Mouse (Mus musculus) neutrophil, adult 5-6 weeks (primary cell): ENCODE data around the gene Tbc1d32. TPM values are rescaled to one million over a fixed set of nuclear protein-coding genes. Genes with fewer than 3 reads are reported as not detected.

Experiments
- ATAC-seq: fragments of 151-379, 151-347 bp; 2 replicates; pipeline ENCODE4 v1.8.0; 2017; ENCODE audit warnings: mild to moderate bottlenecking, moderate TSS enrichment; ENCODE audit not compliant: insufficient number of reproducible peaks, poor library complexity, low FRiP score, severe bottlenecking; ENCODE audit errors: extremely low read depth
- total RNA-seq: library from RNA; stranded (forward); fragments of 200-1000 nt; gene quantifications from 2 replicates; pipeline ENCODE4 v1.2.3, GENCODE M21; 2017

Tbc1d32 gene
- total RNA-seq, 1 experiment from 2014 or later: 2.7 TPM

DNA sequence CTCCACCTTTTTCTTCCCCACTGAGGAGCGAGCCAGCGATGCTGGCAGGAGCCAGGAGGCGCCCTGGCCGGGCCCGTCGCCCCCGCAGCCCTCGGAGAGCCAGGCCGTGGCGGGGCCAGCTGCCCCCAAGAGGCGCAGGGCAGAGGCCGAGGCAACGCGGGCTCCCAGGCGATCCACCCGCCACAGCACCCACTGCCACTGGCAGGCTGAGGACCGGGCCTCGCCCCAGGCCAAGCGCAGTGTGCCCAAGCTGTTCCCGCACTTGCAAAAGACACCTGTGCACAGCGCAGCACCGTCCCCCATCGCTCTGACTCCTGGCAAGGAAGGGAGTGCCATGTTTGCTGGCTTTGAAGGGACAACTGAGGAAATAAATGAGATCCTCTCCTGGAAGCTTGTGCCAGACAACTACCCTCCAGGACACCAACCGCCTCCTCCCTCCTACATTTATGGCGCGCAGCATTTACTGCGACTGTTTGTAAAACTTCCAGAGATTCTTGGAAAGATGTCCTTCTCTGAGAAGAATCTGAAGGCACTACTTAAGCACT is 112.8 kb downstream of the Tbc1d32 start:
- ATAC-seq: no peak

DNA sequence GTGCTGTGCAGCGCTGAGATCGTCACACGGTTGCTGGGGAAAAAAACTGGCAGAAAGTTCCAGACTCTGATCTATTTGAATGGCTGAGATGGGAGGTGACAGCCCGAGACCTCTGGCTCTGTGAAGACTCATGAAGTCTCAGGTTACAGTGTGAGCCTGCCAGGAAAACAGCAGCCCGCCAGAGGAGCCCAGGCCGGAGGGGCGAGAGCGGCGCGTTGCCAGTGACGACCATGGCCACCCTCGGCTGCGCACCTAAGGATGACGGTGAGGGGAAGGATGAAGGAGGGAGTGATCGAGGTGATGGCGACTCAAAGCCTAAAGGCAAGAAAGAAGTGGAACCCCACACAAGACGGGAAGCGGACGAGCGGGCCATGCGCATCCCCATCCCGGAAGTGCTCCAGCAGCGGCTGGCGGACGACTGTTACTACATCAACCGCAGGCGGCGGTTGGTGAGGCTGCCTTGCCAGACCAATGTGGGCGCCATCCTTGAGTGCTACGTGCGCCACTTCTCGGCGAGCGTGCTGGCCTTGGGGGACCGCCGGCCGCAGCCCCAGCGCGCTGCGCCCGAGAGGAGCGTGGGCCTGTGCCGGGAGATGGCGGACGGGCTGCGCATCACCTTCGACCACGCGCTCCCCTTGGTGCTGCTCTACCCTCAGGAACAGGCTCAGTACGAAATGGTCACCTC is 113.4 kb downstream of the Tbc1d32 start:
- ATAC-seq: peak; percentile 48; the same call in 1 of the 2 replicates

DNA sequence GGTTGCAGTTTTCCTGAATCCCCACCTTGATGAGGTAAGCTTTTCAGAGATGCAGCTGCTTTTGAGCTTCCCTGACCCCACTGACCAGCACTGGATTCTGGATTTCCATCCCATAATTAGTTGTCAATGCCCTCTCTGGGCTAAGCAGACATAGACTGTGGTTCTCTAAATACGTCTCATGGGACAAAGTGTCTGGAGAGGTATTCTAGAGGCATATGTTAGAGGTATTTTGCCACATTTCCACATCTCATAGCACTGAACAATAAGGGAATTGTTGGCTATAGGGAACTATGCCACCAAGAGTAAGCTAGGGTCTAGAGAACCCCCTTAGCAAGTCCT is 121.5 kb downstream of the Tbc1d32 start:
- no peak for ATAC-seq

DNA sequence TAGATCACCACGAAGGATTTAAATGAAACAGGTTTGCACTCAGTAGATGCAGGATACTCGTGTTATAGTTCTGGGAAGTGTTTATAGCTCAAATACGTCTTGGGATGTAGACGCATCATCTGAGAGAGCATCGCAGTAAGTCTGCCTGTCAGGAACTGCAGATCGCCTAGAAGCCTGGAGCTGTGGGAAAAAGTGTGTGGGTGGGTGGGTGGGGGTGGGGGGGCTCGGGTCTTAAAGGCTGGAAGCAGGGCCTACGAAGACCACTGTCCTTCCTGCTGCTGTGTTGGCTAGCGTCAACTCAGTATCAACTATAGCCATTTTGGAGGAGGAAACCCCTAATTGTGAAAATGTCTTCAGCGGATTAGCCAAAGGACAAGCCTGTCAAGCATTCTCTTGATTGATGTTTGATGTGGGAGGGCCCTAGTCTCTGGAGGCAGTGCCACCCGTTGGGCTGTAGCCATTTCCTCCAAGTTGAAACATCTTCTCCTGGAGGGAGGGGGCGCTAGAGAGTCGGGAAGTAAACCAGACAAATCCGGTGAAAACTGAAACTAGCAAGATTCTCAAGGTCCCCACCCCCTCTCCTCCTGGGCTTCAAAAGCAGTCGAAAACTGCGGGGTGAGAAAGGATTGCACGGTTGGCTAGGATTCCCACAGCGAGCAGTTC is 122.0 kb downstream of the Tbc1d32 start, which contains the start of gene Msl3l2:
Gene Msl3l2 (plus strand): TSS at position 585 of the 663 bp plus-strand sequence.
- ATAC-seq: peak; percentile 74; the same call in 1 of the 2 replicates

DNA sequence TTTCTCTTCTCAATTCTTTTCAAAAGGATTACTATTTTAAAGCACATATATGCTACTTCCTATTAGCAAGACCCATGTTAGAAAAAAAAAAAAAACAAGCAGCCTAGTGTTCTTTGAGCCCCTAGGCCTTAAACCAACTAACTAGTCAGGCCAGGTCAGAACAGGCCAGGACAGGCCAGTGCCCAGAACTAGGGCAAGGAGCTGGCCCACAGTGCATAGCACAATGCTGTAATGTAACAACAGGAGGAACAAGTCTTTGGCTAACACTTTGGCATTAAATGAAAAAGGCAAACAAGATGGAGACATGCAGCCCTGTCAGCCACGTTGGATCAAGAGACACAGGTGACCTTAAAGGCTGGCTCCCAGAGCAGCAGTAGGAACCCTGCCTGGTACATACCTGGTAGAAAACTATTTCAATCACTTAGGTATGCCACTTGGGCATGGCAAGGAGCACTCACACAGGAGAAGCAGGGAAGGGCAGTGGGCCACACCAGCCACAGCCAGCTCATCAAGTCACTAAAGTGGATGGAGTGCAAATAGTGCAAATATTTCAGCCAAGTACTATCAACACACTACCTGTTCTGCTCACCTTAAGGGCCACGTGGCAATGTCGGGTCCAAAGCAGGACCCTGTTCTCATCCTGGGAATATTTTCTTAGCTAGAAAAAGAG is 128.7 kb downstream of the Tbc1d32 start:
- ATAC-seq: no peak

DNA sequence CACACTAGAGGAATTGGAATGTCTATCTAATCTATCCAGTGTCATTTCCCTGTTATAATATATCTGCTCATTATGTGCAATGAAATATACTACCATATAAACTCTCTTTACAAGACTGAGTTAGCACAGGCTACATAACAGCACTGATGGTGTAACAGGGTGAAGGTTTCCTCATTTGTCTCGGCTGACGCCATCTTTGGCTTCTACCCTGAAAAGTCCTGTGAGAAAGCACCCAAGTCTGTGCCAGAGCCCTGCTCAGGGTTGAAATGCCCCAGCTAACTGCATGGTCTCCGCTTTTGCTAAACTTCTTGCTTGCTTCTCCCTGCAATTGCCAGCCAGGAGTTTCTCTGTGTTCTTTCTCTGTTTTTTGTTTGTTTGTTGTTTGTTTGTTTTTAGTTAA is 129.4 kb downstream of the Tbc1d32 start:
- ATAC-seq: no peak

DNA sequence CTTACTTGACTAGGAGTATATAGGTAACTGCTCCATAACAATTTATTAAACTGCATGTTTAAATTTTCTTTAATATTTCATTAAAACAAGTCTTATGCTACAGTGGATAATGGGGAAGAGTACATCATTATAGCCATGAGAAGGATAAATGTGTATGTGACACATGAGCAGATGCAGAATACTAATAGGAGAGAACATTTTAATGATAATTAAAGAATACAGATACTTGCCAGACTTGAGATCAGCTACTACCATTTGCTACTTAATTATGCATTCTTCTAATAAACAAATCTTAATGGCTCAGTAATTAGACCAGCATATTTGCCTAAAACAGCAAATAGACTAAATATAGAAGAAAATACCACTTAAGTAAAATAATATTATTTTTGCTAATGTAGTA is 131.7 kb downstream of the Tbc1d32 start:
- no peak for ATAC-seq

DNA sequence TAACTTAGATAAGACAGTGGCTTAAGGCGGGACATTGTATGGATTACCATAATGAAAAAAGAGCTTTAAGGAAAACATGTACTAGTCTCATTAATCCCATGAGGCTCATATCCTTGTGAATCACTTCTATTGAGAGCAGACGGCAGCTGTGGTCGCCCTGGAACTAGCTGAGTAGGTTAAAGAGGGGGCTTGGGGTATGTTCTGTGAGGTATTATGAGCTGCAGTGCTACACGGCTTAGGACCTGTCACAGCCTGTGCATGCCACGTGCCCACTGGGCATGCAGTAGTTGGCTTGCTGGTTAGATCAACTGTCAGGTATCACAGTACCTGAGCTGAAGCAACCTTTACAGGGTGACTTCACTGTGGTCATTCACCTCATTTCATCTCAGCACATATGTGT is 133.9 kb downstream of the Tbc1d32 start:
- no peak for ATAC-seq

DNA sequence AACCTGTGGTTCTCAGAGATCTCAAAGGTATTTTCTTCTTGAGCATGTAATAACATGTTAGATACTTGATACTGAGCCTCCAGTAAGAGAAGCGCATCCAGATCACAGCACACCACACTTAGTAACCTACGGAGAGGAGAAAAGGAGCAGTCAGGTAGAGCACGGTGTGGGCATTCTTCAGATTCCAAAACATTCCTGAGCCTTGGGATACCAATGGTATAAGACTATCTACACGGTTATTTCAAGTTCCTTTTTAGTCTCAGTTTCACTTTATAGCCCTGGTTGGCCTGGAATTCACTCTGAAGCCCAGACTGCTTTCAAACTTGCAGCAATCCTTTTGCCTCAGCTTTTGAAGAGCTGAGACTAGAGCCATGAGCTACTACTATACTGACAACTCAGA is 138.8 kb downstream of the Tbc1d32 start:
- ATAC-seq: no peak

DNA sequence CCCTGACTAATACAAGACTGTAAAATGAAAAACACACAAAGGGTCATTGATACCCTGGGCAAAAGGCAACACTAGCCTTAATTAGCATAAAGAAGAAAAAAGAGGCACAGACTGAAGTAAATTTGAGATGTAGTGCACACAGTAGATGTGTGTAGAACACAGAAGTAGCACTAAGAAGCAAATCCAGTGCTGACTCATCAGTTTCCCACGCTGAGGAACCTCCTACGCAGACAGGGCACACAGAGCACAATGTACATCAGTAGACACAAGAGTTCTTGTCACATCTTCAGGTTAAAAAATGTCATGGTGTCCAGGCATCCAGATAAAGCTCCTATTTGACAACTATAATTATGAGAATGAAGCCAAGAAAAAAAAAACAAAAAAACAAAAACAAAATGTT is 165.7 kb downstream of the Tbc1d32 start:
- no peak for ATAC-seq

DNA sequence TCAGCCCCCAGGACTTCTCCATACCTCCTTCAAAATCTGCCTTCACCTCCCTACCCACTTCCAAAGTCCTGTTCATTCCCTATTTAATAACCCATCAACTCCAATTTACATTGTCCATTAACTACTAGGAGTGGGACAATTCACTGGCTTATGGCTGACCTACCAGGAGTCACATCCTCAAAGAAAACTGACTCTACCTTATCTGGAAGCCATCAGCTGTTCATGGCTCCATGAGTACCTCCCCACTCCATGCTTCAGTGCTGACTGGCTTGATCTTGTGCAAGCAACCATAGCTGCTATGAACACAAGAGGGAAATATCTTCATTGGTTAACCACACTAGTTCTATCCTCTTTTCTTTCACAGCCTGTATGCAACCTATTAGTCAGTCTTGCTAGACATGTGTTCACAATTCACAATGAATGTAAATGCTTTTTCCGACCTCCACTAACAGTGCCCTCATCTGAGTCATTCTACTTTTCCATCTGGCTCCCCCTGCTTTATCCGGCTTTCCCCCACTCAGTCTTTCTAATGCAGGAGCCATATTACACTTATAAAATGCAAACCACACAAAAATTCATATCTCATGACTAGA is 167.2 kb downstream of the Tbc1d32 start:
- no peak for ATAC-seq

DNA sequence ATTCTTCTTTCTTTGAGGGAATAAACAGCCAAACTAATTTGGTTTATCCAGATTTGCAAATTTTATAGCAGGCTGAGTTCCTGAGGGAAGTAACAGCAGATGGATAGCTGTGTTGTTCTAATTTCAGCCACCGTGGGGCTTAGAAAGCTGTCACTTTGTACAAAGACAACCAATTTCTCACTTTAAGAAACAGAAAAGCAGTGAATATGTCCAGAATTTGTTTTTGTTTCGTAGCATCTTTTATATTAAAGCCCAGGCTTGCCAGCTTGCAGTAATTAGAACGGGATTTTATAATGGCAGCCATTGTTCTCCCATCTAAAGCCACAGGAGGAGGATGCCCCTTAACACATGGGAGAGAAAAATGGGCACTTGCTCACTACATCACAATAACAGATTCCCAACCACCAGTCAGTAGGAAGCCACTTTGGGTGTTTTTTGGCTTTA is 169.5 kb downstream of the Tbc1d32 start:
- no peak for ATAC-seq

DNA sequence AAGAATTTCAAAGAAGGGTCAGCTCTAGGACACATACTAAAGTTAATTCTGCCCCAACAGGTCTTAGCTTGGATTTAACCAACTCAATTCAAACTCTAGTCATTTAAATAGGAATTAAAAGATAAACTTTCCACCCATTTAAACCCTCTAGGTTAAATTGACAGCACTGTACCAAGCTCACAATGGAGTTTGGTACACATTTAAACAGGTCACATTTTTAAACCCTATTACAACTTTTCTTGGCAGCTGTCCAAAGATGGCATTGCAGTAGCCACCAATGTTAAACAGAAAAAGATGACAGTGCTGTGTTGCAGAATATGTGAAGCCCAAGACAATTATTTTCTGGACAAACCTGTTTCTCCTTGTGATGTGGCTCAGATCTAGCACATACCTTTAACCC is 203.1 kb downstream of the Tbc1d32 start:
- ATAC-seq: no peak

DNA sequence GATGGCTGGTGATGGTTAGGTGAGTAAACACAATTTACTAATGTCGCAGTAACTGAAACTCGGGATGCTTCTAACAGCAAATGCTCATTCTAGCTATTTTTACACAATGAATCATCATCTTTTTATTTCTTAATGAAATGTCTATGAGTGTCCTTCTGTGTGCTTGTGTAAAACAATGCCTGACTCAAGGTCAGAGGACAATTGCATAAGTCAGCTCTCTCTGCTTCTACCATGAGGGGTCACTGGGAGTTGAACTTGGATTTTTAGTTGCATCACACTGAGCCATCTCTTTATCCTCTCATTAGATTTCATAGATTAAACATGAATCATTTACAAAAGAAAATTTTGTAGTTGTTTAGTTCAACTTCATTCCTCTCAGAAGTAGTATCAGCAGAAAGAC is 203.9 kb downstream of the Tbc1d32 start:
- ATAC-seq: no peak

DNA sequence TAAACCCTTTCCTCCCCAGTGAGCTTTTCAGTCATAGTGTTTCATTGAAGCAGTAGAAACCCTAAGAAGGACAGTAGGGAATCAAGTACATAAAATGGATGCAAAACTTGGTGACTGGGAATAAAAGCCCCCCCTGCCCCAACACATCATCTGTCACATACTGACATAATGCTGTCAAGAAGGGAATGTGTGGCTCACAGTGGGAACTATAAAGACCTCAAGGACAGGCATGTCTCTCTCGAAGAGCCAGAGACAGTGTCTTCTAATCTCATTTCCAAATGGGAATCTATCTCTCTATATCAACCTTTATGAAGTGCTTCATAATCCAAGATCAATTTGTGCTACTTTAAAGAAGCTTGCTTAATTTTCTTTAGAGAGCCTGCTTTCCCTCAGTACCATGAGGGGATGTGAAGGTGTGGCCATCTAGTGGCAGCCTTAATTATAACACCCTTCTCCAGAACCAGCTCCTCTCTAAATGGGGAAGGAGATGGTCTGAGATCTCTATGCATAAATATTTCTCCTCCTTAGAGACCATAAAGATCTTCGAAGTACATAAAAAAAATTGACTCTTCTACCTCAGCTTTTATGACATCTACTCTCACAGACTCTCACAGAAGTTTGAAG is 248.5 kb downstream of the Tbc1d32 start:
- no peak for ATAC-seq

DNA sequence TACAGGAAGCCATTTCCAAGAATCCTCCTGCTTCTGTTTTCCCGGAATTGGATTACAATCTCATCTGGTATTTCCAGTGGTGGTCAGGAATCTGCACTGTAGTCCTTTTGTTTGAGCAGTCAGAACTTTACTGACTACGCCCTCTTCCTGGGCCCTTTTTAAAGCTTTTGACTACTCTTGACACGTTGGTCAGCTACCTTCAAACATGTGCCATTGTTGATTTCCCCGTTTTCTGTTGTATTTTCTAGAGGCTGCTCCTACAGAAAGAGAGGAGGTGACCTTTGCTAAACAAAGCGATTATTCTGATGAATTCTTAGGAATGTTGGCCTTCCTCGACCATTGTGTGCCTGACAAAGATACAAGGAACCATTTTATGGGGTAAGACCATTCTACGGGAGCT is 250.5 kb downstream of the Tbc1d32 start:
- no peak for ATAC-seq
